Mouse (Mus musculus): ENCODE measurements around the gene Myl4. TPM values are rescaled to one million over a fixed set of nuclear protein-coding genes. Genes with fewer than 3 reads are reported as not detected.

The Myl4 gene
- polyA plus RNA-seq (2012; rRNA removed) = 2.8 and 5.2 TPM in 2 replicates

GRCm38 (mm10) chr11:104550406-104550974, at the start of gene Myl4, which contains the start of gene Cdc27:
Gene Myl4 (plus strand): TSS chr11:104550663.
Gene Cdc27 (minus strand): TSS chr11:104550620.

GRCm38 (mm10) chr11:104607491-104608245, 57.2 kb downstream of the Myl4 start, which contains the start of gene Itgb3:
Gene Itgb3 (plus strand): TSS chr11:104608000.

Other genes with a start within 250 kb of the Myl4 start
- 112 and 120 TPM in 2 replicates for gene Kansl1, start 81.8 kb upstream of the Myl4 start, polyA plus RNA-seq (2012; rRNA removed)
- 2.2 and 2.8 TPM in 2 replicates for gene Cdc27, start within 50 bp of the Myl4 start, polyA plus RNA-seq (2012; rRNA removed)
- gene Itgb3, start 57.3 kb downstream of the Myl4 start, polyA plus RNA-seq (2012; rRNA removed) = 9.3 and 10.5 TPM in 2 replicates
- gene Gm11639, start 135.0 kb downstream of the Myl4 start, polyA plus RNA-seq (2012; rRNA removed) = not detected in 2 replicates